Mouse (Mus musculus) neural tube, embryonic 12.5 days (tissue): ENCODE measurements at regions not wholly inside any gene's neighbourhood (a gene's known extent, or its start where the extent isn't known, plus 50 kb on each side); places are given as distances from the start of the nearest gene placed in this dataset.

Source experiments
- ATAC-seq: fragments of 200-750 bp; cut with Nextera tagmentation; 2 replicates; pipeline ENCODE4 v1.8.0; 2017; ENCODE audit warnings: low read depth, mild to moderate bottlenecking, moderate TSS enrichment, moderate library complexity; ENCODE audit not compliant: low FRiP score
- H3K27ac ChIP-seq: fragments of 300-500 bp; sonication (generic); 2 replicates; pipeline ENCODE4 v1.5.1; 2016
- H3K27me3 ChIP-seq: fragments of 300-500 bp; sonication (generic); replicated peaks from 2 replicates; pipeline ENCODE4 v1.6.1; 2016; ENCODE audit warnings: mild to moderate bottlenecking
- H3K36me3 ChIP-seq: fragments of 300-500 bp; sonication (generic); 2 replicates; pipeline ENCODE4 v1.6.1; 2016; ENCODE audit warnings: mild to moderate bottlenecking
- H3K4me1 ChIP-seq: fragments of 300-500 bp; sonication (generic); 2 replicates; pipeline ENCODE4 v1.6.1; 2016
- H3K4me2 ChIP-seq: fragments of 300-500 bp; sonication (generic); replicated peaks from 2 replicates; pipeline ENCODE4 v1.6.1; 2016; ENCODE audit warnings: mild to moderate bottlenecking
- H3K4me3 ChIP-seq: fragments of 300-500 bp; sonication (generic); 2 replicates; pipeline ENCODE4 v1.5.1; 2016
- H3K9ac ChIP-seq: fragments of 300-500 bp; sonication (generic); 2 replicates; pipeline ENCODE4 v1.6.1; 2016; ENCODE audit warnings: mild to moderate bottlenecking
- H3K9me3 ChIP-seq: fragments of 300-500 bp; sonication (generic); 2 replicates; pipeline ENCODE4 v1.6.1; 2016; ENCODE audit warnings: mild to moderate bottlenecking
- WGBS: fragments of 180-500 bp; shearing (Covaris S2); methylation state at CpG from one replicate; pipeline ENCODE4 v1.1.7; 2016; 5-methylcytosine and 5-hydroxymethylcytosine counted together

DNA sequence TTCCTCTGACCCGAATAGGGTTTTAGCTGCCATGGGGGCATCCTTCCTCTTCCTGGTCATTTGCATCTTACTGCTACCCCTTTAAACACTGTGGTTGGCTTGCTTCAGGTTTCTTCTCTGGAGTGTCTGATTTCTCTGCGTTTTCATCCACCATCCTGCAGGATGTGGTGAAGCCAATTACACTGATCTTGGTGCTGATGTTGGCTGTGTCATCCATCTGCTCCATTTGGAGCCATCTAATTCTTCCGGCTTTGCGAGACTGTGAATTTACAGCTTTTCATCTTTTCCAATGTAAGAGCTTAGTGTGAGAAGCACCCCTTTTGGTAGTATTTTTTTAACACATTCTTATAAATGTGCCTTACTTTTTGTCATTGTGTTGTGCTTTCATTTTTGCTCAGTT lies 66.4 kb upstream of the Csl start:
- no peak overlapping the region for H3K4me2 ChIP-seq
- ATAC-seq = no peak
- H3K9ac ChIP-seq = no peak overlapping the region
- no peaks in the 10 kb centered on the region for H3K9me3 ChIP-seq
- H3K4me3 ChIP-seq = no peak overlapping the region
- WGBS = 82% methylated on average over 4 of the region's 4 CpGs
- no peaks in the 10 kb centered on the region for H3K36me3 ChIP-seq
- no peaks in the 10 kb centered on the region for H3K27me3 ChIP-seq
- no peaks in the 10 kb centered on the region for H3K4me1 ChIP-seq
- no peak overlapping the region for H3K27ac ChIP-seq

DNA sequence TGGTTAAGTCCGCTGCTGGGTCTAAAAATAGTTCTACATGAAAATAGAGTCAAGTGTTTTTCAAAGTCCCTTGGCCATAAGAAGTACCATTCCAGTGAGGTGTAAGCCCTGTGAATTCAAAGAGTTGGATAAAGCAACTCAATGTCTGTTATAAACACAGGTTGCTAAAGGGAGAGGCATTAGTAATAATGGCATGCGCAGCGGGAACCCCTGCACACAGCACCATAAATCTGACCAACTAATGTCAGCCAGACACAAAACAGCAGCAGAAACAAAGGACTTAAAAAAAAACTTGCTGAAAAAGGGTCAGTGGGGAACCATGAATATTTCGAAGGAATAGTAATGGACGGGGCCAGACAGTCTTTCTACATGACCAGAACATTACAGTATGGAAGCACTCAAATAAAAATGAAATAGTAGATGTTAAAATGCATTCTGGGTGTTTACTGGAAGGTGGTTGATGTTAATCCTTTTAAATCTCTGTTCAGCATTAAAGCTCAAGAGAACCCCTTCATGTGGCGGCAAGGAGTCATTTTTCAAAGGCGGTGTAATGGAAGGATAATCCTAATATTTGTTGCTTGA lies 52.7 kb upstream of the Csl start:
- Histone ChIP-seq H3K9ac (no peak overlapping the region), H3K27me3 (no peaks in the 10 kb centered on the region), H3K27ac (no peak overlapping the region), H3K4me1 (no peaks in the 10 kb centered on the region), H3K4me3 (no peak overlapping the region), H3K36me3 (no peaks in the 10 kb centered on the region), H3K9me3 (no peaks in the 10 kb centered on the region), H3K4me2 (no peak overlapping the region)
- WGBS = 36% methylated on average over 7 of the region's 7 CpGs
- peak; percentile 83 for ATAC-seq

DNA sequence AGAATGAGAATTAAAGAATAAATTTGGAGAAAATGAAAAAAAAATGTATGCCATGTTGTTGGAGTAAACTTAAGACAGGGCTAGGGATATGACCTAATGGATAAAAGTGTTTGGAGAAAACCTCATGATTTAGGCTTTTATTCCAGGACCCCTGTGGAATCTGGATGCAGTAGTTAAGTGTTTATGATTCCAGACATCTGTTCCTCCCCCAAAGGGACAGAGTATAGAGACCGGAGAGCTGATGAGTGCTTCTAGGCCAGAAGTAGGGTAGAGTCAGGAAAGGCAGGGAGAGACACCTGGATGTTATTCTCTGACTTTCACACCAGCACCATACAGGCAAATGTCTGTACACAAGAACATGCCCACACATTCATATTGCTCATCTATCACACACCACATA lies 52.0 kb upstream of the Csl start:
- H3K9me3 ChIP-seq = no peaks in the 10 kb centered on the region
- no peak overlapping the region for H3K9ac ChIP-seq
- no peak overlapping the region for H3K27ac ChIP-seq
- 65% methylated on average over 1 of the region's 1 CpGs for WGBS
- 0 out of 2 replicates have a peak, but pooled peaks have one; percentile 39 for ATAC-seq
- no peak overlapping the region for H3K4me3 ChIP-seq
- H3K4me2 ChIP-seq = no peak overlapping the region
- H3K4me1 ChIP-seq = no peaks in the 10 kb centered on the region
- H3K27me3 ChIP-seq = no peaks in the 10 kb centered on the region
- H3K36me3 ChIP-seq = no peaks in the 10 kb centered on the region
